Mouse (Mus musculus) duodenum, adult 2 months (tissue): ENCODE results near the gene Cyp2j7. TPM values are rescaled to one million over a fixed set of nuclear protein-coding genes. Genes with fewer than 3 reads are reported as not detected.

Experiments
- polyA plus RNA-seq: library from polyadenylated mRNA; depleted of rRNA; stranded (reverse); fragments of >200 nt; gene quantifications from 2 replicates; pipeline ENCODE4 v1.2.3, GENCODE M21; 2012; ENCODE audit warnings: low replicate concordance; rRNA removed

The Cyp2j7 gene
- not detected in 2 replicates for polyA plus RNA-seq

DNA sequence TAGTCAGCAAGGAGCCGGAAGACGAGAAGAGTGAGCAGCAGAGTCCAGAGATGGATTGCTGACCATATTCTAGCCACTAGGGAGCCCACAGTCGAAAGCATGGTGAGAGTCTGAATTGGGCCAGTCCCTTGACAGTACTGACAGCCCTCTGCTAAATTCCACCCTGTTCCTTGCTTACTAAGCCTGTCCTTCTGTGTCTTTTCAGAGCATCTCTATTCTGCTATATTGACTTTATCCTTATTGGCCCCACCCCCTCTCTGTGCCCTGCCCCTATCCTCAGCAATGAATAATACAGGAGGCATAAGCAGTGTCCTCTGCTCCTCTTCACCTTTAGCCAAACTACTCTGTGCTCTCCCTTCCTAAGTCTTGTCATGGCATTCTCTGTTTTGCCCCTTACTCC, at the start of gene Cyp2j7:
Gene Cyp2j7, minus strand, starts transcription at position 101 of the 400 bp plus-strand sequence.

Other genes with a start within 250 kb of the Cyp2j7 start
- not detected in 2 replicates for gene Cyp2j13, start 159.1 kb downstream of the Cyp2j7 start, polyA plus RNA-seq
- not detected in 2 replicates for gene Cyp2j12, start 95.5 kb downstream of the Cyp2j7 start, polyA plus RNA-seq
- gene Cyp2j11, start 112.0 kb upstream of the Cyp2j7 start, polyA plus RNA-seq, result not detected in 2 replicates